Mouse (Mus musculus): Measurements from ENCODE around the gene Ndst2.

Ndst2 gene

DNA sequence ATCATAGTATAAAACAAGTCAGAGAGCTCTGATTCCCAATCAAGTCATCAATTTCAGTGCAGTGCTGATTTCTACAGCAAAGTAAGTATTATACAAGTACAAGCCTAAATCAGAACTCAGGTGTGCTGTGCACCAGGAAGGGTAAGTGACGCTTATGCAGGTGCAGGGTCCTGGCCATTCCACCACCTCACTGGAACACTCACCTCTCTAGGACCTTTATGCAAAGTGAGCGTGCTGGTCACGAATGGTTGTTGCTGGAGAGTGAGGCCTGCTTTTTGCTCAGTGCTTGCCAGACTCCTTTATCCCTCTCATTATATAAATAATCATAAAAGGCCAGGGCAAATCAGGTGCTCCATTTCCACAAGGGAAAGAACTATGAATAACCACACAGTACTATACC lies 34.0 kb downstream of the Ndst2 start:
- in situ Hi-C loops (cut with MboI), result no loop called here

DNA sequence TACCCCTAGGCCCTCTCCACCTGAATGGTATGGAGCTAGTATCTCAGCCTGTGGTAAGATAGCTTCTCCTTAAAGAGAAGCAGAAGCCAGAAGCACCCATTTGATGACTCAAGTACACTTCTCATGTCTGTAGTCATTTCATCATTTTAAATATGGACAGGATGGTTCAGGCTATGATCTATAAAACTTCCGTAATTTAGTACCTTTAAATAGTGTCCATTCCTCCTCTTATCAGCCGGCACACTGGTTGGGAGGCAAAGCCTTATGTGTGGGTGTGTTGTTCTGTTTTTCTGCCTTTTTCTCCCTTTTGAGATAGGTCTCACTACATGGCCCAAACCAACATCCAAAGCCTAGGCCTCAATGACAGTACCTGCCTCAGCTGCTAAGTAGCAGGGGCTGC lies 35.8 kb downstream of the Ndst2 start:
- in situ Hi-C loops (cut with MboI), result no loop called here

- in situ Hi-C loops (cut with MboI), result no loop called here
Measured at GRCm38 (mm10) chr14:20696986-20697385, 37.4 kb downstream of the Ndst2 start.

GRCm38 (mm10) chr14:20695761-20696520 lies 38.4 kb downstream of the Ndst2 start:
- in situ Hi-C loops (cut with MboI), result no loop called here

DNA sequence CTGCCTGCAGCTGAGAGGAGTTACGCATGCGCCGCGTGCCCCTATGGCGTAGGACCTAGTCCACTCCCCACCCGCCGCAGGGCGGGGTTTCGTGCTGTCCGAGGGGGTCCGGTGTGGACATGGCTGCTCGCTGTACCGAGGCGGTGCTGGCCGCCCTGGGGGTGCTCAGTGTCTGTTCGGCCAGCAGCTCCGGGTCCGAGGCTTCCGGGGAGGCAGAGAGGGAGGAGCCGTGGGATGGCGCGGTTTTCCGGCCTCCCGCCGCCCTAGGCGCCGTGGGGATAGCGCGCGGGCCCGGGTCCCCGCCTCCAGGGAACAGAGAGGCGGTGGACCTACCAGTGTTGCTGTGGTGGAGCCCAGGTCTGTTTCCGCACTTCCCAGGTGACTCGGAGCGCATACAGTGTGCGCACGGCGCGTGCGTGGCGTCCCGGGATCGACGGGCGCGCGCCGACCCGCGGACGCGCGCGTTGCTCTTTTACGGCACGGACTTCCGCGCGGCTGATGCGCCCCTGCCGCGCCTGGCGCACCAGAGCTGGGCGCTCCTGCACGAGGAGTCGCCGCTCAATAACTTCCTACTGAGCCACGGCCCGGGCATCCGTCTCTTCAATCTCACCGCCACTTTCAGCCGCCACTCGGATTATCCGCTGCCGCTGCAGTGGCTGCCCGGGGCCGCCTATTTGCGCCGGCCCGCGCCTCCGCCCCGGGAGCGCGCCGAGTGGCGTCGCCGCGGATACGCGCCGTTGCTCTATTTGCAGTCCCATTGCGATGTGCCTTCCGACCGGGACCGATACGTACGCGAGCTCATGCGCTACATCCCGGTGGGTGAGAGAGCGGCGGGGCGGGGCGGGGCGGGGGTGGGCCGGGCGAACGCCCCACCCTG lies 39.2 kb downstream of the Ndst2 start, which contains the start of gene Fut11:
Fut11 (plus strand) TSS at position 85 of the 877 bp plus-strand sequence.
- in situ Hi-C loops (cut with MboI), result no loop called here

- in situ Hi-C loops (cut with MboI), result no loop called here
Measured at GRCm38 (mm10) chr14:20694185-20694883, 40.0 kb downstream of the Ndst2 start.

GRCm38 (mm10) chr14:20693589-20694101 lies 40.7 kb downstream of the Ndst2 start:
- in situ Hi-C loops (cut with MboI), result no loop called here

DNA sequence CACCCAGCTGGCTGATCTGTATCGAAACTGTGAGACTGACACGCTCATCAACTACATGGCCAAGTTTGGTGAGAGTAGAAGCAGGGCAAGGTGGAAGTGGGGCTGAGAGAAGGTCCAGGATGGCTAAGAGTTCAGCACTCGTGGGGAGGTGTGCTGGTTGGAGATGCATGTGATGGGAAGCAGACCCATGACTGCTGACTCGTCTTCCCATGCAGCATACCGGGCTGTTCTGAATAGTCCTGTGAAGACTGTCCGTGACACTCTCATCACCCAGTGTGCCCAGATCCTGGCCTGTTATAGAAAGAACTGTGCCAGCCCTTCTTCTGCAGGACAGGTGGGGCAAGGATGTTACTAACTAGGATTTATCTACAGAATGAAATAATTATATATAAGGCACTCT lies 42.6 kb downstream of the Ndst2 start:
- in situ Hi-C loops (cut with MboI), result no loop called here

- in situ Hi-C loops (cut with MboI), result no loop called here
Measured at GRCm38 (mm10) chr14:20689009-20689408, 45.4 kb downstream of the Ndst2 start.

DNA sequence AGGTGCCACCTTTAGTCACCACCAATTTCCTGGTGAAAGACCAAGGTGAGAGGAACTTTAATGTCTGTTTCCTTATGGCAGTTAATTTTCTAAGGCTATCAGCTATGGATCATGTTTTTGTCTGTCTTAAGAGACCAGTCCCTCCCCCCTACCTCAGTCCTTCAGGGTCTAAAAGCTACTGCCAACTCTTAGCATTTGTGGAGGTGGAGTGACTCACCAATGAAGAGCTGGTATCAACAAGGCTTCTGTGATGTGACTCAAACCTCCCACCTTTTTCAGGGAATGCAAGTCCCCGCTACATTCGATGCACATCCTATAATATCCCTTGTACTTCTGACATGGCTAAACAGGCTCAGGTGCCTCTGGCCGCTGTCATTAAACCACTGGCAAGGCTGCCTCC lies 47.8 kb downstream of the Ndst2 start:
- in situ Hi-C loops (cut with MboI), result no loop called here

- in situ Hi-C loops (cut with MboI), result no loop called here
Measured at GRCm38 (mm10) chr14:20682498-20682897, 51.9 kb downstream of the Ndst2 start.

- in situ Hi-C loops (cut with MboI), result no loop called here
Measured at GRCm38 (mm10) chr14:20681742-20682141, 52.6 kb downstream of the Ndst2 start.

DNA sequence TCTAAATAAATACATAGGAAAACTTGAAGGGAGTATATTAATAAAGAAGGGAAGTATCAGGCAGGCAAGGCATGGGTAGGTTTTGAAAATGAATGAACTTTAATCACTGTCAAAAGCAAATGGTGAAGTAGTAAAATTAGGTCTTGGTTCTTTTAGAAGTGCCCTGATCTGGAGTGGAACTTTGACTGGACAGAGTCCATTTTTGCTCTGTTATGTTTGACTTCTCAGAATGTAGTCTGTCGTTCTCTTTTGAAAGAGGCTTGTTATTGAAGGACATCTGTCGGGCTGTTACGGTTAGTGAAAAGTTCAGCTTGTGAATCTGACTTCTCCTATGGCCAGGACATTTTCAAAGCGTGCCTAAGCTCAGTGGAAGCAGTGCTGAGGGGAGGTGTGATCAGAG lies 56.5 kb downstream of the Ndst2 start:
- in situ Hi-C loops (cut with MboI), result no loop called here

GRCm38 (mm10) chr14:20674064-20674833 lies 60.1 kb downstream of the Ndst2 start, which contains the start of gene Sec24c:
Sec24c (plus strand) TSS chr14:20674308.
- in situ Hi-C loops (cut with MboI), result no loop called here

DNA sequence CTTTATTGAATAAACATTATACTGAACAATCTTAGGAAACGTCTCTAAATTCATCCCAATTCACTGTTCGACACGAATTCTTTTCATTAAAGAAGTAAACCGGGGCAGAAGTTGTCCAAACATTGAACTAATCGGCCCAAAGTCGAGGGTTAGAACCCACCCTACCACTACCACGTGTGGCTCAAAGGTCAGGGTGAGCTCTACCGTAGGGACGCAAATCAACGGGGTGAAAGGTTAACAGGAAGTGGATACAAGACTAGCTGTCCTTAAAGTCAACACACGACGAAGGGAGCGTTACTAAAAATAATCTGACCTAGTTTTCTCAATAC lies 60.7 kb downstream of the Ndst2 start:
- in situ Hi-C loops (cut with MboI), result no loop called here
